Mouse (Mus musculus) embryonic facial prominence, embryonic 15.5 days (tissue): Measurements from ENCODE around the gene Ppt1. TPM values are rescaled to one million over a fixed set of nuclear protein-coding genes. Genes with fewer than 3 reads are reported as not detected.

Experiments
- polyA plus RNA-seq: library from polyadenylated mRNA; unstranded; fragments of >200 nt; fragmentation: Nextera tagmentation; extraction: Ambion mirVana; gene quantifications from 2 replicates; pipeline ENCODE4 v1.2.1, GENCODE M21; 2015

The Ppt1 gene
- polyA plus RNA-seq, 1 experiment from 2014 or later: 80.9 TPM

Other genes starting within 250 kb of the Ppt1 start
- gene 9530002B09Rik, start 147.0 kb upstream of the Ppt1 start, polyA plus RNA-seq: not detected in 2 replicates
- gene Cap1, start 49.8 kb downstream of the Ppt1 start, polyA plus RNA-seq: 71.0 and 74.5 TPM in 2 replicates
- 10.5 and 11.4 TPM in 2 replicates for gene Mfsd2a, start 124.9 kb downstream of the Ppt1 start, polyA plus RNA-seq
- 38.9 and 49.5 TPM in 2 replicates for gene Mycl, start 159.4 kb downstream of the Ppt1 start, polyA plus RNA-seq
- gene Trit1, start 180.4 kb downstream of the Ppt1 start, polyA plus RNA-seq: 21.6 and 23.4 TPM in 2 replicates